Mouse (Mus musculus) heart, postnatal 4 days (tissue): ENCODE measurements around the gene Lmbrd2. TPM values are rescaled to one million over a fixed set of nuclear protein-coding genes. Genes with fewer than 3 reads are reported as not detected.

Source experiments
- DNase-seq: peaks from one replicate; pipeline ENCODE4 v3.0.0; 2021
- total RNA-seq, 2 experiments: library from RNA; stranded (reverse); gene quantifications; 2 replicates each; pipeline ENCODE4 v1.2.3; 2021

The Lmbrd2 gene
- 10 to 100 TPM; 17.4 to 18.0 TPM for total RNA-seq

DNA sequence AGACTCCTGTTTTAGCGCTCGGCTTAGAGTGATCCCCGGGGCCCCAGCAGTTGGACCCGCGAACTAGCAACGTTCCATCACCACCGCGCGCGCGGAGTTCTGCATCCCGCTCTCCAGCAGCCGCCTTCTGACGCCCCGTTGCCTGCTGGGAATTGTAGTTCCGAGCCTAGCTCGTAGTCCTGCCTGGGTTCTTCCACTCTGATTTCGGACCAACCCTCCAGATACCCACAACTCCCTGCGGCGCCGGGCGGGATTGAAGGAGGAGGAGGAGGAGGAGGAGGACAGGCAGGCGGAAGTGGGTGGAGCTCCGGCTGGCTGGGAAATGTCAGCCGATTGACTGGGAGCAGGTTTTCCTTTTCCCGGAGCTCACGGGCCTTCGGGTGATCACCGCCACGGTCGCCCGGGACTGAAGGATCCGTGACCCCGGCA lies at the start of gene Lmbrd2:
Lmbrd2 (plus strand) TSS at position 299 of the 429 bp plus-strand sequence.
- DNase-seq, result peak; percentile 96

DNA sequence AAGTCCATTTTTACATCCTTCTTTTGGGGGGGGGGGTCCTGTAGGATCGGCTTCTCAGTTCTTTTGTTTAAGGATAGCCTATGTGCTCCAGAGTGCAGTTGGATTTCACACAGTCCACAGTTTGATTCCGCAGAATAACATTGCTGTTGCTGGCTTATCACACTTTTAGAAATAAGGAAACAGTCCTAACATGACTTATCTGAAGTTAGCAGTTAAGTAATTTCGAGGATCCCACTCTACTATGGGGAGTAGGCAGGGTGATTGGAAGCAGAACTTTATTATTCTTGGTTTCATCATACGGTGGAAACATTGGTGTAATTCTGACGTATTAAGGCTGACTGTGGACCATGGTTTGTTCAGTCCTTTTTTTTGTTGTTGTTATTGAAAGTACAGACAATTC lies 49.7 kb upstream of the Lmbrd2 start:
- no peak for DNase-seq

DNA sequence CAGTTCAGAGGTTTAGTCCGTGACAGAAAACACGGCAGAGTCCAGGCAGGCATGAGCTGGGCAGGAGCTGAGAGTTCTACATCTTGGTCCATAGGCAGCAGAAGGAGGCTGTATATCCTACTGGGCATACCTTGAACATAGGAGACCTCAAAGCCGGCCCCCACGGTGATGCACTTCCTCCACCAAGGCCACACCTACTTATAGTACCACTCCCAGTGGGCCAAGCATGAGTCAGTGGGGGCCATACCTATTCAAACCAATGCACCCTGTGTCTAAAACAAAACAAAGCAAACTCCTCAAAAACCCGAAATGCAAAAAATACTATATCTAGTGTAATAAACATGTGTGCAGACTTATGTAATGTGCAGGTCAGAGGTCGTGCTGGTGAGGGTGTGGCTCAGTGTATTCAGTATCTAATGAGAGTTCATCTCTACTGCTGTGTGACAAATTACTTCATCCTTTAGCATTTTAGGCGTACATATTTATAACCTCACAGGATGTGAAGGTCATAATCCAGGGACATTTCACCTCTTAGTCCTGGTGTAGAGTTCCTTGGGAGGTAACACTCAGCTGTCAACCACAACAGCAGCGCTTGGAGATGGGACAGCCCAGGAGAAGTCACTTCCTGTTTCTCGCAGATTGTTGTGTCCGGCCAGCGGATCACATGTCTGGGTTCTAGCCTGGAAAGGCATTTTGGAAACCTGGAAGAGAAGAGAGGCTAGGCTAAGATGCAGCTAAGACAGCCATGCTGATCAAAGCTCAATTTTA lies 46.6 kb upstream of the Lmbrd2 start:
- DNase-seq, result no peak

DNA sequence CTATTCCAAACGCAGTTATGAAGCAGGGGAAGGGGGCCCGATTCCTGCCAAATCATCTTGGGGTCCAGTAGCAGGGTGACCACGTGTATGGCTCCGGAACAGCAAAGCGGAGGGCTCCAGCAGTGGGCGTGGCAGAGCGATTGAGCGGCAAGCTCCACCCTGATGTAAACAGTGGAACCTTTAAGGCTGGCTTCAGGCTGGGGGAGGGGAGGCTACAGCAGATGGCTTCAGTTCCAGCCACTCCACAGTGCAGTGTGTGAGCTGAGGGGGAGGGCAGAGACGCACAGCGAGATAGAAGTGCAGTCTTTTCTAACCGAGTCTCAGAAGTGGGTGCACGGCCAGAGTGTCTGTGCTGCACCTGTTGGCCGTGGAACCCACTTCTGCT lies 46.0 kb upstream of the Lmbrd2 start:
- DNase-seq, result peak; percentile 47

DNA sequence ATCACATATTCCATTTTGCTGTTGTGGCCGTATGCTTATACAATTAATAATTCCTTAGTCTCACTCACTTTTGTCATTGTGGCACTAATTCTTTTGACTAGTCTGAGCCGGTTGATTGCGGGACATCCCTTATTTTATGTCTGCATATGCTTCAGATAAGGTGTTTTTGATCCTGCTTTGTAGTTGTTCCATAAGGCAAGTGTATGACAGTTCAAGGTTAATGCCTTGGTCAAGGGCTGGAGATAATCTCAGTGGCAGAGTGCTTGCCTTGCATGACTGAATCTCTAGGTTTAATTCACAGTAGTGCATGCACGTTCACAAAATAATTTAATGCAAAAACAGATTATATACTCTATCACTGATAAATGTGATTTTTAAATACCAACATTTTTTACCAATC lies 43.5 kb upstream of the Lmbrd2 start:
- no peak for DNase-seq

DNA sequence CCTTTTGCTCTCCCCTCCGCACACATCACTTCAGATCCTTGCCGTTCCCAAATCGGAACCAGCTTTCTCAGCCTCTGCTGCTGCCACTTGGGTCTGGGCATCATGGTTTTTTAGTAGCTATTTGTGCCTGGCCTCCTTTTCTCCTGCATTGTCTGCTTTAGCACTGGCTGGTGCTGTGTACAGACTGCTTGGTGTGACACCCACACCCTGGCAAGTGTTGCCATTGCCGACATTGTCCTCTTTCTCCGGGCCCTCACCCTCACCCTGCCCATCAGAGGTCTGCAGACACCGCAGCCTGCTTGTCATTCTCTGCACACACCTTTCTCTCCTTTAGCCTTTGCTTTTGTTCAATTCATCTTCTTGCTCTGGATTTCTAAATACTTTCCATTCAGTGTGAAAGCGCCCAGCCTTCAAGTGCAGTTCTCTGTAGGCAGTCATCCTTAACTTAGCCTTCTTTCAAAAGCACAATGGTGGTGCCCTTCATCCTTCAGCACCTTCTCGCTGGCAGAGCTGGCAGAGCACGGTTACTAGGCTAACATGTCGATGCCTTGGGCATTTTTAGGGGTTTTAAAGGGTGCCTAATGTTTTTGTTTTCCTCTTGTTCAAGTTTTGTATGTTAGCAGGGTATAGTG lies 39.8 kb upstream of the Lmbrd2 start:
- no peak for DNase-seq

DNA sequence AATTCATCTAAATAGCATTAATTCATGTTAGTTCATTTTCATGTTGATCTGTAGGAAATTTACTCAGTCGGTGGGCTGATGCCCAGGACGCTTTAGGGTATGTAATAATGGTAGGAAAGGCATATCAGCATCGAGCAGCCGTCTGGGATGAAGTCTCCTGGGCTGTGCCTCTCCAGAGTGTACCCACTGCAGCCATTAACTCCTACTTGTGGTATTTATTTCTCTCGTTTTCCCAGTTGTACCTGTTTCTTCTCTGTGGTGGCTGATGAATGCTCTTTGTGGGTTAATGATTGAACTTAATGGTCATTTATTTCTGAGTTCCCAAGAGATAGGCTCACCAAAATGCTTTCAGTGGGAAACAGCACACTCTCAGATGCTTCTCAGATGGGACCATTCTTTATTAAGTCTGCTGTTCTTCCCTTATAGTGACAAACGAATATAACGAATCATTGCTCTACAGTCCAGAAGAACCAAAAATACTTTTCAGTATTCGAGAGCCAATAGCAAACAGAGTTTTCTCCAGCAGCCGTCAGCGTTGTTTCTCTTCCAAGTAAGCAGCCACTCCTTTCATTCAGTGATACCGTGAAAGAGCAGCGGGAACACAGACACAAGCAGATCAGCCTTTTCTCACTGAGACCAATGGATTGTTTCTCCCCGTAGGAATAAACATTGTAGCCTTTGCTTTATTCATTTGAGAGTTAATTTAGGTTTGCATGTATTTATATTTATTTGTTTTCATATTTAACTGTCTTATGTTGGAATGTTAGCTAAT lies 33.9 kb upstream of the Lmbrd2 start:
- DNase-seq, result no peak

DNA sequence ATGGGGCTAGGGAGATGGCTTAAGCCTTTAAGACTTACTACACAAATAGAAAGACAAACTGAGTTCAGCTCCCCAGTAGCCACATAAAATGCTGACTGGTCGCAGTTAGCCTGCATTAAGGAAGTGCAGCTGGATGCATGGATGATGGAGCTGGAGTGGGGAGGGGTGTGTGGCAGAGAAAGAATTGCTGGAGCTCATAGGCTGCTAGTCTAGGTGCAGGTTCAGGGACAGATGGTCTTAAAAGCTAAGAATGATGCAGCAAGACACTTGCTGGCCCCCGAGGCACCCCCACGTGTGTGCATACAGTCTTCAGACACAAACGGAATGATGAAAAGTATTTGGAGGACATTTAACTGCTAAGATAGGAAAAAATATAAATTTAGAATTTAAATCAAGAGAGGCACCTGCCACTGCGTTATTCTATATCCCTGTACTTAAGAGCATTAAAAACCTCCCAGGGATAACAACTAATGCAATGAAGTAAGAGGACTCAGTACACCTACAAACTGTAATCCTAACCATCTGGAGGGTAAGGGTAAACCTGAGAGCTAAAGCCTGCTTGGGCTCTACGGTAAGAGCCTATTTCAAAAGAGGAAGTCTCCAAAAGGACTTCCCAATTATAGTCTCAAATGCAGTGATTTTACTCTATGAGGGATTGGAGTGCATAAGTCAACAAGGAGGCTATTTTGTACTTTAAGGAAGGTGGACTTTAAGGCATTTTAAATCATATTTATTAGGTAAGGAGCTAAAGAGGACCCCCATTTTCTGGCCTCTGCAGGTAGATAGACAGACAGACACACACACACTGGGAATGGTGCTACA lies 29.6 kb upstream of the Lmbrd2 start:
- DNase-seq, result no peak

DNA sequence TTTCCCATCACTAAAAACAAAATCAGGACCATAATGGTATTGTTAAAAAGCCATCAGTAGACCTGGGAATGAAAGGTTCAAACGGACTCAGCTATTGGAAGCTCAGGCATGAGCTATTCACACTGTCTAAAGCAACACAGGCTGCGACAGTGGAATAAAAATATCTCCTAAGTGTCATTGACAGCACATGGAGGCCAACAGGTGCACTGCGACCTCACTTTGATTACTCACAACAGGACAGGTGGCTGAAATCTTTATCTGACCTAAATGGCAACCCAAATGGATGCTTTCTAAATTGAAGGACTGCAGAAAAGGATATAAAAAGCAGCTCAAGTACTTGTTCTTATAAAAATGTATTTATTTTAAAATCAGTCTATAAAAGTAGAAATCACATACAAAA lies 28.7 kb upstream of the Lmbrd2 start:
- no peak for DNase-seq

DNA sequence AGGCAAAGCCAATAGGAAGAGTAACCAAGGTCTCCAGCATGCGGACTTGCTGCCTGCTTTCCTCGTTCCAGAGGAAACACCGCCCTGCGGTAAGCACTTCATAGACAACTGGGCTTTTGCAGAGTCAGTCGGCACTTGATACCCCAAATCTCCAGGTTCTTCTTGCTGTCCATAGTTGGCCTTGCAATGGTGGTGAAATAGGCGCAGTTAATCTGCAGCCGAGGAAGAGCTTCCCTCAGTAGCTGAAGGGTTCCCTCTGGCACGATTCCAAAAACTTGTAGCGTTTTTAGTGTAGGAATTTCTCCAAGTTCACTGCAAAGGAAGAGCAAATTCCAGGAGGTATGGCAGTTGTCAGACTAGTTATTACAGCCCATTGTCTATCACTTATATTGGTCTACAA lies 26.8 kb upstream of the Lmbrd2 start:
- no peak for DNase-seq

DNA sequence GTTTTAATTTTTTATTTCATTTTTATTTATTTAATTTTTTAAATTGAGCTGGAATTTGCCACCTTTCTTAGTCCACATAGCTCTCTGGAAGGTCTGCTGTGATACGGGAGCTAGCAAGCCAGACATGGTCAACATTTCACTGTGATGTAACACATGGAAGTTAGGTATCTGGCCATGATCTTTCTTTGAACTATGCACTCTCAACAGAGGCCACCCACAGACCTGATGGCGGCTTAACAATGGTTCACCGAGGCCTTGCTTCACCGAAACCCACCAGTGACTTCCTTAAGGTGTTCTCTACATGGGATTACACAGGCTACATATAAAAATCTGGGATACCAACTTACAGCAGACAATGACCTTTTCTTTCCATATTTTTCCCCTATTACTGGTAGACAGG lies 26.2 kb upstream of the Lmbrd2 start:
- DNase-seq, result no peak

DNA sequence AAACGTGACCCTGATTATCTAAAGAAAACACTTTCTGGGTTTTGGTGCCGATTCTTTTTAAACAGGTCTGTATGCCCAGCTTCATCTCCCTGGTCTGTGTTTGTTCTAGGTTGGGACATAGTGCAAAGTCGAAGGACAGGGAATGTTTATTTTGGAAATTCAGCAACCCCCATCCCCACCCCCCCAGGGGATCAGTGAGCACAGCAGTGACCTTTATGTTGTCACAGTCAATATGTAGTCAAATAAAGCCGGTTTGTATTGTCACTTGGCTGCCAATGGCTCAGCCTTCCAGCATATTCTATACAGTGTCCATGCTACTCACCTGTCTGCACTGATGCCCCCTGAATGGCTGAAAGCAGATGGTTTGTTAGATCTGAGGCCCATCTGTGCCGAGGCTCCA lies 25.8 kb upstream of the Lmbrd2 start:
- no peak for DNase-seq

DNA sequence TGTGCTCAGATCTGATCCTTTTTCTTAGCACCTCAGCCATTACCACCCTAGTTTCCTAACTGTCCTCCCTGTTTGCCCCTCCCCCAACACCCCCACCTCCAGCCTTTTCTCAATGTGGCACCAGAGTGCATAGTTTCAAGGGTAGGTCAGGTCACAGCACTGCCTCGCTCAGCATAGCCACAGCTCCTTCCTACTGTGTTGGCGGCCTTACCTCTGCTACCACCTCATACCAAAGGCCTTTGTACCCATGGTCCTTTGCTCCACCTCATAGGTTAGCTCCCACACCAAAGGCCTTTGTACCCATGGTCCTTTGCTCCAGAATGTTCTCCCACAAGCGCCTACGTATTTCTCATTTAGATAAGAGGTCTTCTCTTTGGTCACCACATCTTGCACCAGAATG lies 21.5 kb upstream of the Lmbrd2 start:
- DNase-seq, result no peak

DNA sequence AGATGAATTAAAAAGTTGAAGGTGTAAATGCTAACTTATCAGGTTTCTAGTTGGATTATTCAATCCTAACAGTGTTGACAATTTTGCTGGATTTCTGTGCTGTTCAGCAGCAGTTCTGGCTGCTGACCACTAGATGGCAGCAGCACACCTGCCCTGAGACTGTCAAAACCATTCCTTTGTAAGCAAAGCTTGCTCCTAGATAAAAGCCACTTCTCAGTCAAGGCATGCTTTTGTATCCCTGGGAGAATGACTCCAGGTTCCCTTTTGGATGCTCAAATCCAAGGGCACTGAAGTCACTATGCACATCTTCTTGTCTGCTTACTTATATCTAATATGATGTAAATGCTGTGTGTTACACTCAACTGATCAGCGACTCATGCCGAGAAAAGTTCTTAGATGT lies 20.3 kb upstream of the Lmbrd2 start:
- peak; percentile 59 for DNase-seq

DNA sequence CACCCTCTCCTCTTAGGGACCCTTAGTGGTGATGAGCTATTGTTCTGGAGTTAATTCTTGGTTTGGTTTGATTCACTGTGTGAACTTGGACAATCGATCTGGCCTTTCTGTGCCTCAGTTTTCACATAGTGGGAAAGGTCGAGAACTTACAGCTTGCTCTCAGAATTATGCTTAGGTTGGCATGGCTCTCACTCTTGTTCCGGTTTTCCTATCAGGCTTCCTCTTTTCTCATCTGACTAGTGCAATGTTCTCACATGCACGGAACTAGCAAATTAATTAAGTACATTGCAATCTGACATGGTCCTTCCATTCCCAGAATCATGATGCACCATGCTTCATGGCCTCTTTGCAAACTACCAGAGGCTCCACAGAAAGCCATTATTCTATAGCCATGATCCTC lies 17.4 kb upstream of the Lmbrd2 start:
- no peak for DNase-seq

DNA sequence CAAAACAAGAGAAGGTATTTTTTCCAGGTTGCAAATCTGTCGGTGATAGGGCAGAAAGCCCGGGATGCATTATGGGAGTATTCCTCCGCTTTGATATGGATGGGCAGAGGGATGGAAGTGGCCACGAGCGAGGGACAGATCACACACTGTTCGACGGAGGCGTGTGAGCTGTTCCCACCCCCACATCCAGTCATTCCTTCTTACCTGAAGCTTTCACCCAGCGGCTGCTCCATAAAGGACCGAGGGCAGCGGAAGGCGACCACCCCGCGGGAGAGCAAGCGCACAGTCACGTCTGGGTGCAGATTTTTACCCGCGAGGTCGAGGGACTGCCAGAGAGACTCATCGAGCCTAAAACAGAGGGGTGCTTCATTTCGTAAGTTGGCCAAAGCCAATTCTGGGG lies 15.5 kb upstream of the Lmbrd2 start:
- DNase-seq, result no peak

DNA sequence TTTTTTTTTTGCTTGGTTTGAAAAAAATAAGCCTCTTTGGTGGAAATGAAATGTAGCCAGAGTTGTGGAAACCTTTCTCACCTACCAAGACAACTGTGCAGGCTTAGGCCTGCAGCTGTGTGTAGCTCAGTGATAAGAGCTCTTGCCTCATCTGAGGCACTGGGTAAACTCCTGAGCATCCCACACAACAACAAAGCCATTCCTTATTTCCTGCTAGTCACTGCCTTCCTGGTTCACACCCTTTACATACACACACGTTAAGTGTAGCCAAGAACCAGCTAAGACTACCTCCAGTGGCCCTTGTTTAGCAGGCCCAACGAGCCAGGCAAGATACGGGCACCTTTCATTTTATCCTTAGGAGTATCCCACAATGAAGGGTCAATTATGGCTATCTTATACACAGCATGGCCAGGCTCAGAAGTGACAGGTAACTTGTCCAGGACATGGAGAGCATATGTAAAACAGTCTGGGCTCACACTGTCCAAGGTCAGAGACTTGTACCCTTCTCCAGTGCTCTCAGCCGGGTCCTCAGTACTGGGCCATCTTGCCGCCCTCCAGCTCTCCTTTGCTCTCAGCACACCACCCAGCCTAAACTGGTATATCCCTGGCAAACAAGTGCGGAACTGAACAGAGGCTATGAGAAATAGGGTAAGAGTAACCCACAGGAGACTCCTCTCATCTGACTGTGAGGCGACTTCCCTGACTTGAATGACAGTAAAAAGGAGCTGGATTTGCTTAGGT lies 13.1 kb upstream of the Lmbrd2 start:
- no peak for DNase-seq

DNA sequence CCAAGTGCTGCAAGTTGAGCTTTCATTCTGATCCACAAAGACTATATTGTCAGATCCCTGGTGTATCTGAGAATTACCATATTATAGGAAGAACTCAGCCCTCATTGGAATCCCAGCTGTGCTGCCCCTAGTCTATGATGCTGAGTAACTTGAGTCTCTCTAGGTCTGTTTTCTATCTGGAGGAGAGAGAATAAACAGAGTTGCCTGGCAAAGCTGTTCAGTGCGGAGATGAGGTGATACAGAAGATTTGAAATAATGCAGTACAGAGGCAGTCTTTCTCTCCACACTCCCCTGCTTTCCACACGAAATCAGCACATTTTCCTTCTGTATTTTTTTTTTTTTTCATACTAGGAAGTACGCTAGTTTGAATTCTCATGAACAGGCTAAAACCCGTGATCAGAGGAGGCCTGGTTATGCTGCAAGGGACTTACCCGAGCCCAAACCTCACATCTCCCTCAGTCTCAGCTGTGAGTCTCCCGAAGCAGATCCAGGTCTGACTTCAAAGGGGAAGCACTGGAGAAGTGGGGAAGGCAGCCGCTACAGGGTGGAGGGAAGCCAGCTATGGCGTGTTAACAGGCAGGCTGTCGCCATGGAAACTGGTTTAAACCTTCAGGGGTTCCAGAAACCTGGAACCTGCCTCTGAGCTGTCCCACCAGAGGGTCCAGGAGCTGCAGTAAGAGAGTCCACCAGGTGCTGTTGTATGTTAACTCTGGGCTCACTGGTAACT lies 9.4 kb upstream of the Lmbrd2 start:
- no peak for DNase-seq

DNA sequence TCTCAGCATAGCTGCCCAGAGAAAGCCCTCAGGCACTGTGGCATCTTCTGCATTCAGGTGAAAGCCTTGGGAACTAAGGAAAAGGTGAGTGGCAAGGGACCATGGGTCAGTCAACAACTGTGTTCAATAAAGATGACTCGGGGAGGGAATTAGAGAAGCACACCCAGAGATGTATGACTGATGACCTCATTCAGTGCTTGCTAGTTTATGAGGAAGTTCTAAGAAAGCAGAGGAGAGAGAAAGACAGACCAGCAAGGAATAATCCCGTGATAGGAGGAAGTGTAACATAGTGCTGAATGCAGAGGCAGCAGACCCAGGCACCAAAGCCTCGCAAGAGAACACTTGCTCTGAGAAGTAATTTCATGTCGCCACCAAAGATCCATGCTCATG lies 8.9 kb upstream of the Lmbrd2 start:
- DNase-seq, result no peak

DNA sequence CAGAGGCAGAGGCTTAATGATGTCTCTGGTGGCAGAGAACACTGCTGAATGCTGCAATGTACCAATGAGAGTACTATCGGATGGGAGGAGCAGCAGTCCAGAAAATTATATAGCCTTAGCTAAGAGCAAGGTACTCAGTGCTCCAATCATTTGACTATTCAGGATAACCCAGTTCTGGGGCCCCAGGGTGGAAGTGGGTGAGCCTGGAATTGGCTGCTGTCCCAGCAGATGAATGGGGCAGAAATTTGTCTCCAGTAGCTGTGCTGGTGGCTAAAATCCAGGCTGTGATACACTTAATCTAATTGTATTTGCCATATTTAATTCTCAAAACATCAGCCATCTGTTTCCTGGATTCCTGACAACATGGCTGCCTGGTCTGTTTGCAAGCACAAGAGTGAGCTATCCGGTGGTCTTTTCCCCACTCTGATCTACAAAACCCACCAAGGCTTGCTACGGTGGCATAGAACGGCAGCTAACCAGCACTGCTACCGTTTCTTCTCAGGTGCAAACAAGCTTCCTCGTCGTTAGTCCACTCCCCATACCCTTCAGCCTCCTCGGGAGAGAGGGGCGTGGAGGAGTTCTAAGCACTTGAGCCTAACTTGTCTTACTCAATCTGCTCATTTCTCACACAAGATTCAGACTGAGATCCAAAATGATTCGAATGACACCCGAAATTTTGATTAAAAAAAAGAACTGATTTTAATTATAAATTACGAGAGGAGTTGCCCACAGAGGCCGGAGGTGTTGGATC lies 7.5 kb upstream of the Lmbrd2 start:
- DNase-seq, result peak; percentile 26
